Mouse (Mus musculus) embryonic facial prominence, embryonic 11.5 days (tissue): Measurements from ENCODE around the gene Cux2. TPM values are rescaled to one million over a fixed set of nuclear protein-coding genes. Genes with fewer than 3 reads are reported as not detected.

Experiments
- ATAC-seq: fragments of 200-750 bp; cut with Nextera tagmentation; replicated peaks from 2 replicates; pipeline ENCODE4 v1.8.0; 2017; ENCODE audit warnings: low read depth; ENCODE audit not compliant: insufficient number of reproducible peaks, low FRiP score, low TSS enrichment
- DNase-seq: peaks from one replicate; pipeline ENCODE4 v3.0.0-alpha.2; 2015; ENCODE audit warnings: low spot score
- H3K27ac ChIP-seq: fragments of 300-500 bp; sonication (generic); replicated peaks from 2 replicates; pipeline ENCODE4 v1.5.1; 2014; ENCODE audit warnings: mild to moderate bottlenecking, low read depth, low read length, control low read depth
- H3K27me3 ChIP-seq: fragments of 300-500 bp; sonication (generic); 2 replicates; pipeline ENCODE4 v1.6.1; 2014; ENCODE audit warnings: mild to moderate bottlenecking, low read length, moderate library complexity, mixed read lengths; ENCODE audit not compliant: control insufficient read depth, insufficient read depth
- H3K36me3 ChIP-seq: fragments of 300-500 bp; sonication (generic); replicated peaks from 2 replicates; pipeline ENCODE4 v1.6.1; 2014; ENCODE audit warnings: low read depth, mild to moderate bottlenecking, low read length, moderate library complexity, mixed read lengths; ENCODE audit not compliant: control insufficient read depth, insufficient read depth
- H3K4me1 ChIP-seq: fragments of 300-500 bp; sonication (generic); 2 replicates; pipeline ENCODE4 v1.6.1; 2014; ENCODE audit warnings: low read length, mixed read lengths; ENCODE audit not compliant: control insufficient read depth, insufficient read depth
- H3K4me2 ChIP-seq: fragments of 300-500 bp; sonication (generic); 2 replicates; pipeline ENCODE4 v1.6.1; 2014; ENCODE audit warnings: low read depth, mild to moderate bottlenecking, control low read depth, low read length, moderate library complexity
- H3K4me3 ChIP-seq: fragments of 300-500 bp; sonication (generic); 2 replicates; pipeline ENCODE4 v1.5.1; 2014; ENCODE audit warnings: low read depth, low read length, control low read depth
- H3K9ac ChIP-seq: fragments of 300-500 bp; sonication (generic); replicated peaks from 2 replicates; pipeline ENCODE4 v1.6.1; 2014; ENCODE audit warnings: mild to moderate bottlenecking, control low read depth, low read length
- H3K9me3 ChIP-seq: fragments of 300-500 bp; sonication (generic); replicated peaks from 2 replicates; pipeline ENCODE4 v1.6.1; 2016; ENCODE audit warnings: mild to moderate bottlenecking, low read length, inconsistent platforms, mixed read lengths; ENCODE audit not compliant: control insufficient read depth
- WGBS: fragments of 180-500 bp; shearing (Covaris S2); extraction: QIAGEN DNeasy Blood & Tissue Kit; methylation state at CpG from one replicate; pipeline ENCODE4 v1.1.7; 2014; 5-methylcytosine and 5-hydroxymethylcytosine counted together
- polyA plus RNA-seq: library from polyadenylated mRNA; unstranded; fragments of >200 nt; fragmentation: Nextera tagmentation; extraction: Ambion mirVana; gene quantifications from 2 replicates; pipeline ENCODE4 v1.2.1, GENCODE M21; 2014

Cux2 gene
- polyA plus RNA-seq, 1 experiment from 2014 or later, result 4.5 TPM

DNA sequence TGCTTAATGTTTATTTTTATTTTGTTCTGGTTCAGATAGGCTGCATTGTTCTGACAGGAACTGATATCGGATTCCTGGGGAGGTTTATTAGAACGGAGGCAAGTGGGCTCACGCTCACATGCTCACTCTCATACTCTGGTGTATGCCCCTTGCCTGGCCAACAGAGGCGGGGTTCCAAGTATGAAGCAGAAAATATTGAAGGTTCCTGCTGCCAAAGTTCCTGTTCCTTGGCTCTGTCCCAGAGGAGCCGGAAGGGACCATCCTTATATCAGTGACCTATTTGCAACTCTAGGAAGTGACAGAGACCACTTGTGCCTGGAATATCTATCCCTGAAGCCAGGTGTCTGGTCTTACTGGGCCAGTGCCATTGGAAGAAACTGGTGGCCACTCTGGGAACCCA is 94.1 kb downstream of the Cux2 start:
- DNase-seq (no peak), ATAC-seq (no peak)
- Histone ChIP-seq H3K27me3 (no peaks in the 10 kb centered on the region), H3K27ac (no peak overlapping the region), H3K4me3 (no peak overlapping the region), H3K4me1 (no peaks in the 10 kb centered on the region; the same call in 1 of the 2 replicates), H3K36me3 (no peaks in the 10 kb centered on the region), H3K9ac (no peak overlapping the region), H3K9me3 (no peaks in the 10 kb centered on the region), H3K4me2 (no peak overlapping the region)
- 78% methylated on average over 5 of the region's 5 CpGs for WGBS

GRCm38 (mm10) chr5:121950175-121950574 is 99.7 kb downstream of the Cux2 start:
- H3K9ac ChIP-seq, result no peak overlapping the region
- no peaks in the 10 kb centered on the region for H3K36me3 ChIP-seq
- no peaks in the 10 kb centered on the region for H3K27me3 ChIP-seq
- H3K9me3 ChIP-seq, result no peaks in the 10 kb centered on the region
- H3K27ac ChIP-seq, result no peak overlapping the region
- no peak for DNase-seq
- no peak overlapping the region for H3K4me3 ChIP-seq
- H3K4me2 ChIP-seq, result no peak overlapping the region
- WGBS, result 79% methylated on average over 2 of the region's 2 CpGs
- no peak for ATAC-seq
- H3K4me1 ChIP-seq, result peaks cover 3% of the 10 kb centered on the region; the same call in 1 of the 2 replicates

- Histone ChIP-seq H3K4me2 (peak overlapping the region; percentile 58; the same call in 1 of the 2 replicates), H3K4me3 (no peak overlapping the region), H3K4me1 (peaks cover 3% of the 10 kb centered on the region; the same call in 1 of the 2 replicates), H3K9me3 (no peaks in the 10 kb centered on the region), H3K9ac (no peak overlapping the region), H3K36me3 (no peaks in the 10 kb centered on the region), H3K27ac (peak overlapping the region; percentile 48; the same call in 1 of the 2 replicates), H3K27me3 (no peaks in the 10 kb centered on the region)
- 31% methylated on average over 8 of the region's 8 CpGs for WGBS
- DNase-seq (no peak), ATAC-seq (peak; percentile 9; the same call in 1 of the 2 replicates)
Observed at GRCm38 (mm10) chr5:121949050-121949443, 100.9 kb downstream of the Cux2 start.

DNA sequence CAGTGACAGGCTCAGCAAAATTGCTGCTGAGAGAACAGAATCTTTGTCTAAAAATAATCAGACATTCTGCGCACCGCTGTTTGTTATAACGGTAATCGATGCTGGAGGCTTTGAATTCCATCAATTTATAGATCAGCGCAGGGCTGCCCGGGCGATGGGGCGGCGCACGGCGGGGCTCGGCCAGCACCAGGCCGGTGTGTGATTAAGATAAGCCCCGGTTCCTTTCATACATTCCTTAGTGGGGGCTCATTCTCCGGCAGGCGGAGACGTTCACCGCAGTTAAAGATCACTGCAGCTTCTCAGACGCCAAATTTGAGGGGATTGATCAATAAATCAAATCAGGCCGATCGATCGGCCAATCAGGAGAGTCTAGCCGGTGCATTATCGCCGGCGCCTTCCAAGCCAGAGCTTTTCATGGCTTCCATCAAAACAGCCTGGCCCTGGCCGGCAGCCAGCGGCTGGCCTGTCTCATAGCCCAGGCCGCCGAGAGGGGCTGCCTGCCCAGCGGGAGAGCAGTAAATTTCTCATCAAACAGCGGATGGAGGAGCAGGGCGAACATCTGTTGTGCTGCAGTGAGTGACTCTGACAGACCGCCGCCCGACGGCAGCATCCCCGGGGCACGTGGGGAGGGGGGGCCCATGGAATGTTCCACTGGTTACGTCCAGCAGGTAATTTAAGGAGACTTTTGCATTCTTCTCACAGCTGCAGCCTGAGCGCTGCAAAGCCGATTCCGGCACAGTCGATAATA is 101.4 kb downstream of the Cux2 start:
- Histone ChIP-seq H3K9me3 (no peaks in the 10 kb centered on the region), H3K9ac (peak overlapping the region; percentile 51), H3K4me1 (peaks cover 3% of the 10 kb centered on the region; the same call in 1 of the 2 replicates), H3K36me3 (no peaks in the 10 kb centered on the region), H3K4me2 (peak overlapping the region; percentile 58), H3K27ac (peak overlapping the region; percentile 48), H3K4me3 (peak overlapping the region; percentile 24), H3K27me3 (no peaks in the 10 kb centered on the region)
- ATAC-seq (peak; percentile 75), DNase-seq (peak; percentile 80)
- WGBS, result 5% methylated on average over 44 of the region's 44 CpGs

DNA sequence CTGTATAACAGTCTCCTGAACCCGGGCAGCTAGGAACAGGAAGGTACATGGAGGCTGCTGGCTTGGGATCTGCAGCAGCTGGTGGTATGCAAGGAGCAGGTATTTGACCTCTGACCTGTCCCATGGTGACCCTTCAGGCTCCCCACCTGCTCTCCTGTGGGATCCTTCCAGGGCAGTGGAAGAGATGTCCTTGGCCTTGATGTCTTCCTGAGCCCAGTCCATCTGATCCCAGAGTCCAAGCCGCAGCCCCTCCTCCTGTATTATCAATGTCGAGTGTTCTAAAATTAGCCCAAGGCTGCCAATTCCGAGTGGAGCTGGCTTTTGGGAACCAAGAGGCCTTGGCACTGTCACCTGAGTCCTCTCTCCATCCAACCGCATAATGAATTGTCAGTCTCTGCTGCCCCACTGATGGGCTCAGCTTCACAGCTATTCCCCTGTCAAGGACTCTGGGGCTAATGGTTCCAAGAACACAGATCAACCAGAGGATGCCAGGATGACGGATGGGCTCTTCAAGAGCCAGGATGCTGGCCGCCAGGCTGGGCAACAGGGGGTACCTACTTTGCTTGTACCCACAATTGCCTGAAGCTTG is 103.2 kb downstream of the Cux2 start:
- no peaks in the 10 kb centered on the region for H3K9me3 ChIP-seq
- peaks cover 3% of the 10 kb centered on the region; the same call in 1 of the 2 replicates for H3K4me1 ChIP-seq
- ATAC-seq, result no peak
- no peak overlapping the region for H3K9ac ChIP-seq
- H3K4me2 ChIP-seq, result no peak overlapping the region
- no peaks in the 10 kb centered on the region for H3K36me3 ChIP-seq
- no peaks in the 10 kb centered on the region for H3K27me3 ChIP-seq
- H3K4me3 ChIP-seq, result no peak overlapping the region
- no peak for DNase-seq
- no peak overlapping the region for H3K27ac ChIP-seq
- 84% methylated on average over 7 of the region's 7 CpGs for WGBS

DNA sequence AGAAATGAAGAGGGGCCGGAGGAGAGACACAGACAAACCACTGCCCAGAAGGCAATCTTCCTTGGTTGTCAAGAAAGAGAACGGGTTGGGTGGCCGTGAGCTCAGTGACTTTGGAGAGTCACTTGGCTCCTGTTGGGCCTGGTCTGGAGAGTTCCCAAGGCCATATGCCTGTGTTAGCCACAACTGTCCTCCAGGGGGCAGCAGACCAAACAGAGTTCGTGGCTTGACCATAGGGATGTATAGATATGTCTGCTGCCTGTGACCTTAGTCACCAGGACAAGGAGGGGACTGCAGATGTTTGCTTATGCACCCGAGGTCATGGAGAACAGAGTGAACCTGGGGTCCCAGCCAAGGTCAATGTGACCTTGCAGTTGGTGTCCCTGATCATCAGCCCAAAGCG is 104.1 kb downstream of the Cux2 start:
- no peaks in the 10 kb centered on the region for H3K9me3 ChIP-seq
- H3K27ac ChIP-seq, result no peak overlapping the region
- H3K4me2 ChIP-seq, result no peak overlapping the region
- H3K9ac ChIP-seq, result no peak overlapping the region
- WGBS, result 50% methylated on average over 6 of the region's 6 CpGs
- H3K27me3 ChIP-seq, result no peaks in the 10 kb centered on the region
- no peak overlapping the region for H3K4me3 ChIP-seq
- DNase-seq (peak; percentile 80), ATAC-seq (no peak)
- no peaks in the 10 kb centered on the region for H3K36me3 ChIP-seq
- peaks cover 3% of the 10 kb centered on the region; the same call in 1 of the 2 replicates for H3K4me1 ChIP-seq

DNA sequence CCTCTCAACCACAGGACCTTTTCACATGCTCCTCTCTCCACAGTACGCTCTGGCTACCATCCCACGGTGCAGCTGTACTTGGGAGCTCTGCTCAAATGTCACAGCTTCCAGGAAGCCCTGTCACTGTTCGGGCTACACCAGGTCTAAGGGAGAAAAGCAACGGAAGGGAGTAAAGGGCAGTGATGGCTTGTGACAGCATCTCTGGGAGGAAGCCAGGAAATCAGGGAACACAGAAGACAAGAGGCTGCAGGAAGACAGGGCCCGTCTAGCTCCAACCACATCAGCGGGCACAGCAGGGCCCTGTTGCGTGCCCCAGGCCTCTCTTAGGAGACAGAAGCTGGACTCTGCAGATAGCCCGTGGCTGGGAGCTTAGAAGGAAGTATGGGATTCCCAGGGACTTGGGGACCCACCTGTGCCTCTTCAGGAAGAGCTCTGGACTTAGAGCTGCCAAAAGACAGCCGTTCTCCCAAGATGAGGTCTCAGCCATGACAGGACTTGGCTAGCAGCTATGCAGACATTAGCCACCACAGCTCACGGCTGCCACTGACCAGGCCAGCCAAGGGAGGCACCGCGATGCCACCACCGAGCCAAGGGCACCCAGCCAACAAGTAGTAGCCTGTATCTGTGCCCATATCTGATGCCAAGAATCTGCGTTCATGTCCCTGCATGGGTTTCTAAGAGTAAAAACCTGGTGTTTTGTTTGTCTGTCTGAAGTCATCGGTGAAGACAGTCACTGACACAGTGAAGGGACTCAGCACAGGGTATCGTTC is 105.7 kb downstream of the Cux2 start:
- H3K36me3 ChIP-seq, result no peaks in the 10 kb centered on the region
- ATAC-seq (no peak), DNase-seq (no peak)
- H3K4me2 ChIP-seq, result no peak overlapping the region
- no peaks in the 10 kb centered on the region for H3K9me3 ChIP-seq
- WGBS, result 88% methylated on average over 16 of the region's 16 CpGs
- no peak overlapping the region for H3K27ac ChIP-seq
- no peak overlapping the region for H3K4me3 ChIP-seq
- no peak overlapping the region for H3K9ac ChIP-seq
- H3K4me1 ChIP-seq, result peaks cover 3% of the 10 kb centered on the region; the same call in 1 of the 2 replicates
- H3K27me3 ChIP-seq, result no peaks in the 10 kb centered on the region
